Mouse (Mus musculus): ENCODE results near the gene Chit1.
A peak's percentile ranks its signal among the peaks of the same experiment; 100 is the strongest.

Chit1 gene

GRCm38 (mm10) chr1:134142363-134142794 is 31.3 kb downstream of the Chit1 start:
- DNase-seq (ENCODE audit: low spot score in 2 of 2): no peak

GRCm38 (mm10) chr1:134146066-134146465 is 35.0 kb downstream of the Chit1 start:
- DNase-seq (ENCODE audit: low spot score in 2 of 2): no peak

GRCm38 (mm10) chr1:134150076-134150475 is 39.0 kb downstream of the Chit1 start:
- DNase-seq (ENCODE audit: low spot score in 2 of 2): no peak

- DNase-seq (ENCODE audit: low spot score in 2 of 2): no peak
Observed at GRCm38 (mm10) chr1:134150745-134151144, 39.7 kb downstream of the Chit1 start.

- peak; percentile 31 to 78 for DNase-seq (ENCODE audit: low spot score in 2 of 2)
Observed at GRCm38 (mm10) chr1:134151655-134152412, 40.8 kb downstream of the Chit1 start.

GRCm38 (mm10) chr1:134152626-134153590 is 41.9 kb downstream of the Chit1 start:
- no peak for DNase-seq (ENCODE audit: low spot score in 2 of 2)

GRCm38 (mm10) chr1:134154121-134154520 is 43.1 kb downstream of the Chit1 start:
- no peak for DNase-seq (ENCODE audit: low spot score in 2 of 2)

- DNase-seq (ENCODE audit: low spot score in 2 of 2): no peak
Observed at GRCm38 (mm10) chr1:134154655-134155054, 43.6 kb downstream of the Chit1 start.

GRCm38 (mm10) chr1:134160404-134160803 is 49.4 kb downstream of the Chit1 start:
- DNase-seq (ENCODE audit: low spot score in 2 of 2): no peak

GRCm38 (mm10) chr1:134161399-134161798 is 50.4 kb downstream of the Chit1 start:
- no peak for DNase-seq (ENCODE audit: low spot score in 2 of 2)

- no peak for DNase-seq (ENCODE audit: low spot score in 2 of 2)
Observed at GRCm38 (mm10) chr1:134162510-134163225, 51.6 kb downstream of the Chit1 start.

- no peak for DNase-seq (ENCODE audit: low spot score in 2 of 2)
Observed at GRCm38 (mm10) chr1:134163476-134163875, 52.4 kb downstream of the Chit1 start.

GRCm38 (mm10) chr1:134164454-134164853 is 53.4 kb downstream of the Chit1 start:
- peak in 1 of 2 experiments; percentile 17 for DNase-seq (ENCODE audit: low spot score in 2 of 2)

- no peak for DNase-seq (ENCODE audit: low spot score in 2 of 2)
Observed at GRCm38 (mm10) chr1:134166547-134166946, 55.5 kb downstream of the Chit1 start.

- peak; percentile 14 to 37 for DNase-seq (ENCODE audit: low spot score in 2 of 2)
Observed at GRCm38 (mm10) chr1:134167416-134168305, 56.6 kb downstream of the Chit1 start.

- DNase-seq (ENCODE audit: low spot score in 2 of 2): no peak
Observed at GRCm38 (mm10) chr1:134168567-134168966, 57.5 kb downstream of the Chit1 start.

GRCm38 (mm10) chr1:134168985-134169697 is 58.1 kb downstream of the Chit1 start:
- DNase-seq (ENCODE audit: low spot score in 2 of 2): no peak

GRCm38 (mm10) chr1:134173081-134173480 is 62.0 kb downstream of the Chit1 start:
- no peak for DNase-seq (ENCODE audit: low spot score in 2 of 2)

GRCm38 (mm10) chr1:134177976-134178375 is 66.9 kb downstream of the Chit1 start:
- DNase-seq (ENCODE audit: low spot score in 2 of 2): no peak

- no peak for DNase-seq (ENCODE audit: low spot score in 2 of 2)
Observed at GRCm38 (mm10) chr1:134182025-134182424, 71.0 kb downstream of the Chit1 start, which contains the start of gene Chil1. Gene Chil1, plus strand, starts transcription at chr1:134182176.
